Mouse (Mus musculus) lung, embryonic 15.5 days (tissue): ENCODE results near the gene Fam198b. TPM values are rescaled to one million over a fixed set of nuclear protein-coding genes. Genes with fewer than 3 reads are reported as not detected.

ENCODE experiments used
- ATAC-seq: fragments of 200-750 bp; cut with Nextera tagmentation; 2 replicates; pipeline ENCODE4 v1.8.0; 2017; ENCODE audit warnings: moderate number of reproducible peaks, borderline replicate concordance; ENCODE audit not compliant: low FRiP score, low TSS enrichment; ENCODE audit errors: extremely low read depth
- H3K27ac ChIP-seq: fragments of 300-500 bp; sonication (generic); 2 replicates; pipeline ENCODE4 v1.5.1; 2015; ENCODE audit warnings: moderate library complexity, mild to moderate bottlenecking, inconsistent platforms
- H3K27me3 ChIP-seq: fragments of 300-500 bp; sonication (generic); 2 replicates; pipeline ENCODE4 v1.6.1; 2015; ENCODE audit warnings: inconsistent platforms
- H3K36me3 ChIP-seq: fragments of 300-500 bp; sonication (generic); 2 replicates; pipeline ENCODE4 v1.6.1; 2015; ENCODE audit warnings: inconsistent platforms
- H3K4me1 ChIP-seq: fragments of 300-500 bp; sonication (generic); 2 replicates; pipeline ENCODE4 v1.6.1; 2015; ENCODE audit warnings: inconsistent platforms
- H3K4me2 ChIP-seq: fragments of 300-500 bp; sonication (generic); 2 replicates; pipeline ENCODE4 v1.6.1; 2015; ENCODE audit warnings: inconsistent platforms, mild to moderate bottlenecking, moderate library complexity
- H3K4me3 ChIP-seq: fragments of 300-500 bp; sonication (generic); 2 replicates; pipeline ENCODE4 v1.5.1; 2015; ENCODE audit warnings: mild to moderate bottlenecking, inconsistent platforms
- H3K9ac ChIP-seq: fragments of 300-500 bp; sonication (generic); 2 replicates; pipeline ENCODE4 v1.6.1; 2015; ENCODE audit warnings: inconsistent platforms
- H3K9me3 ChIP-seq: fragments of 300-500 bp; sonication (generic); 2 replicates; pipeline ENCODE4 v1.6.1; 2016; ENCODE audit warnings: inconsistent platforms
- WGBS: fragments of 180-500 bp; shearing (Covaris S2); methylation state at CpG from one replicate; pipeline ENCODE4 v1.1.7; 2015; 5-methylcytosine and 5-hydroxymethylcytosine counted together
- polyA plus RNA-seq: library from polyadenylated mRNA; unstranded; fragments of >200 nt; fragmentation: Nextera tagmentation; extraction: Ambion mirVana; gene quantifications from 2 replicates; pipeline ENCODE4 v1.2.1, GENCODE M21; 2015

The Fam198b gene
- polyA plus RNA-seq: 23.6 and 27.1 TPM in 2 replicates

GRCm38 (mm10) chr3:79884305-79884704 lies at the start of gene Fam198b:
Fam198b (plus strand) TSS chr3:79884533.
- peak within 1 kb of the TSS; percentile 40 for H3K4me3 ChIP-seq
- no peaks in the 10 kb centered on the region for H3K36me3 ChIP-seq
- peaks cover 33% of the 10 kb centered on the region for H3K4me1 ChIP-seq
- H3K4me2 ChIP-seq: peak within 1 kb of the TSS; percentile 55
- no peak; the same call in 1 of the 2 replicates for ATAC-seq
- no peaks in the 10 kb centered on the region for H3K9me3 ChIP-seq
- peak within 1 kb of the TSS; percentile 28; the same call in 1 of the 2 replicates for H3K9ac ChIP-seq
- H3K27me3 ChIP-seq: no peaks in the 10 kb centered on the region
- H3K27ac ChIP-seq: peak within 1 kb of the TSS; percentile 63
- WGBS: 21% methylated on average over 5 of the region's 5 CpGs

- Histone ChIP-seq H3K27ac (no peak overlapping the region), H3K4me3 (no peak overlapping the region), H3K9ac (no peak overlapping the region), H3K4me1 (peaks cover 4% of the 10 kb centered on the region), H3K4me2 (no peak overlapping the region), H3K9me3 (no peaks in the 10 kb centered on the region), H3K36me3 (no peaks in the 10 kb centered on the region), H3K27me3 (no peaks in the 10 kb centered on the region)
- ATAC-seq: no peak
- WGBS: 54% methylated on average over 6 of the region's 6 CpGs
Measured at GRCm38 (mm10) chr3:79838751-79839150, 45.6 kb upstream of the Fam198b start.

GRCm38 (mm10) chr3:79841475-79841874 lies 42.9 kb upstream of the Fam198b start:
- H3K4me1 ChIP-seq: peaks cover 4% of the 10 kb centered on the region
- H3K27ac ChIP-seq: no peak overlapping the region
- no peaks in the 10 kb centered on the region for H3K9me3 ChIP-seq
- ATAC-seq: no peak
- WGBS: 61% methylated on average over 6 of the region's 6 CpGs
- peak overlapping the region; percentile 56 for H3K4me3 ChIP-seq
- H3K4me2 ChIP-seq: peak overlapping the region; percentile 69
- no peaks in the 10 kb centered on the region for H3K36me3 ChIP-seq
- no peaks in the 10 kb centered on the region for H3K27me3 ChIP-seq
- H3K9ac ChIP-seq: no peak overlapping the region

- WGBS: 5% methylated on average over 12 of the region's 12 CpGs
- peak overlapping the region; percentile 60 for H3K9ac ChIP-seq
- H3K4me3 ChIP-seq: peak overlapping the region; percentile 56
- peaks cover 4% of the 10 kb centered on the region for H3K4me1 ChIP-seq
- no peaks in the 10 kb centered on the region for H3K36me3 ChIP-seq
- no peaks in the 10 kb centered on the region for H3K27me3 ChIP-seq
- H3K4me2 ChIP-seq: peak overlapping the region; percentile 69
- ATAC-seq: peak; percentile 76
- H3K9me3 ChIP-seq: no peaks in the 10 kb centered on the region
- peak overlapping the region; percentile 74 for H3K27ac ChIP-seq
Measured at GRCm38 (mm10) chr3:79842165-79842564, 42.2 kb upstream of the Fam198b start.

GRCm38 (mm10) chr3:79842616-79843016 lies 41.7 kb upstream of the Fam198b start:
- H3K4me1 ChIP-seq: peaks cover 4% of the 10 kb centered on the region
- 1% methylated on average over 19 of the region's 19 CpGs for WGBS
- no peaks in the 10 kb centered on the region for H3K9me3 ChIP-seq
- H3K36me3 ChIP-seq: no peaks in the 10 kb centered on the region
- H3K27ac ChIP-seq: peak overlapping the region; percentile 74
- H3K9ac ChIP-seq: peak overlapping the region; percentile 60
- no peaks in the 10 kb centered on the region for H3K27me3 ChIP-seq
- H3K4me3 ChIP-seq: peak overlapping the region; percentile 56
- peak; percentile 83 for ATAC-seq
- H3K4me2 ChIP-seq: peak overlapping the region; percentile 69

- 82% methylated on average over 9 of the region's 9 CpGs for WGBS
- no peak overlapping the region for H3K27ac ChIP-seq
- peaks cover 4% of the 10 kb centered on the region for H3K4me1 ChIP-seq
- H3K9me3 ChIP-seq: no peaks in the 10 kb centered on the region
- no peak overlapping the region for H3K9ac ChIP-seq
- peak; percentile 17; the same call in 1 of the 2 replicates for ATAC-seq
- no peak overlapping the region for H3K4me3 ChIP-seq
- H3K36me3 ChIP-seq: no peaks in the 10 kb centered on the region
- H3K27me3 ChIP-seq: no peaks in the 10 kb centered on the region
- H3K4me2 ChIP-seq: no peak overlapping the region
Measured at GRCm38 (mm10) chr3:79843999-79844398, 40.3 kb upstream of the Fam198b start.

GRCm38 (mm10) chr3:79846633-79847032 lies 37.7 kb upstream of the Fam198b start:
- Histone ChIP-seq H3K4me3 (no peak overlapping the region), H3K27me3 (no peaks in the 10 kb centered on the region), H3K36me3 (no peaks in the 10 kb centered on the region), H3K4me2 (no peak overlapping the region), H3K4me1 (peaks cover 6% of the 10 kb centered on the region), H3K27ac (no peak overlapping the region), H3K9me3 (no peaks in the 10 kb centered on the region), H3K9ac (no peak overlapping the region)
- 77% methylated on average over 5 of the region's 5 CpGs for WGBS
- ATAC-seq: no peak

GRCm38 (mm10) chr3:79848841-79849240 lies 35.5 kb upstream of the Fam198b start:
- Histone ChIP-seq H3K9ac (no peak overlapping the region), H3K27me3 (no peaks in the 10 kb centered on the region), H3K36me3 (no peaks in the 10 kb centered on the region), H3K4me2 (no peak overlapping the region), H3K4me3 (no peak overlapping the region), H3K27ac (no peak overlapping the region), H3K4me1 (peaks cover 6% of the 10 kb centered on the region; the same call in 1 of the 2 replicates), H3K9me3 (no peaks in the 10 kb centered on the region)
- WGBS: 26% methylated on average over 4 of the region's 4 CpGs
- ATAC-seq: no peak

GRCm38 (mm10) chr3:79849621-79850020 lies 34.7 kb upstream of the Fam198b start:
- H3K27ac ChIP-seq: no peak overlapping the region
- no peak for ATAC-seq
- no peak overlapping the region for H3K4me3 ChIP-seq
- H3K4me2 ChIP-seq: no peak overlapping the region
- H3K4me1 ChIP-seq: peaks cover 6% of the 10 kb centered on the region; the same call in 1 of the 2 replicates
- no peak overlapping the region for H3K9ac ChIP-seq
- H3K27me3 ChIP-seq: no peaks in the 10 kb centered on the region
- no peaks in the 10 kb centered on the region for H3K9me3 ChIP-seq
- H3K36me3 ChIP-seq: no peaks in the 10 kb centered on the region
- 63% methylated on average over 2 of the region's 2 CpGs for WGBS

- no peaks in the 10 kb centered on the region for H3K9me3 ChIP-seq
- H3K4me2 ChIP-seq: no peak overlapping the region
- 51% methylated on average over 6 of the region's 6 CpGs for WGBS
- no peak for ATAC-seq
- no peaks in the 10 kb centered on the region for H3K36me3 ChIP-seq
- no peak overlapping the region for H3K4me3 ChIP-seq
- no peak overlapping the region for H3K27ac ChIP-seq
- peaks cover 6% of the 10 kb centered on the region; the same call in 1 of the 2 replicates for H3K4me1 ChIP-seq
- no peak overlapping the region for H3K9ac ChIP-seq
- H3K27me3 ChIP-seq: no peaks in the 10 kb centered on the region
Measured at GRCm38 (mm10) chr3:79850656-79851055, 33.7 kb upstream of the Fam198b start.

- no peaks in the 10 kb centered on the region for H3K9me3 ChIP-seq
- 45% methylated on average over 3 of the region's 3 CpGs for WGBS
- peaks cover 6% of the 10 kb centered on the region; the same call in 1 of the 2 replicates for H3K4me1 ChIP-seq
- H3K9ac ChIP-seq: no peak overlapping the region
- no peak overlapping the region for H3K27ac ChIP-seq
- no peak for ATAC-seq
- no peaks in the 10 kb centered on the region for H3K27me3 ChIP-seq
- no peak overlapping the region for H3K4me2 ChIP-seq
- no peaks in the 10 kb centered on the region for H3K36me3 ChIP-seq
- H3K4me3 ChIP-seq: no peak overlapping the region
Measured at GRCm38 (mm10) chr3:79852108-79852507, 32.2 kb upstream of the Fam198b start.

- H3K4me3 ChIP-seq: no peak within 1 kb of the TSS
- peaks cover 6% of the 10 kb centered on the region; the same call in 1 of the 2 replicates for H3K4me1 ChIP-seq
- peak; percentile 49 for ATAC-seq
- no peaks in the 10 kb centered on the region for H3K27me3 ChIP-seq
- 0 out of 2 replicates have a peak within 1 kb of the TSS, but pooled peaks have one; percentile 18 for H3K27ac ChIP-seq
- H3K9me3 ChIP-seq: no peaks in the 10 kb centered on the region
- H3K4me2 ChIP-seq: no peak within 1 kb of the TSS
- H3K9ac ChIP-seq: no peak within 1 kb of the TSS
- 54% methylated on average over 8 of the region's 8 CpGs for WGBS
- no peaks in the 10 kb centered on the region for H3K36me3 ChIP-seq
Measured at GRCm38 (mm10) chr3:79852654-79853166, 31.6 kb upstream of the Fam198b start, which contains the start of gene Tmem144. Tmem144 (minus strand) TSS chr3:79852773.
